Mouse (Mus musculus): ENCODE measurements around the gene Ccnd3.

- TF ChIP-seq POLR2A (IDR thresholded peaks at IDR 0.05; ENCODE audit: borderline replicate concordance, extremely low read depth, low read depth, low read length) (no peak), CTCF (IDR thresholded peaks at IDR 0.05; ENCODE audit: insufficient read depth, low read length) (no peak)
These were observed 45.9 kb upstream of the Ccnd3 start for GRCm38 (mm10) chr17:47458936-47459335.
